Mouse (Mus musculus) stomach, embryonic 15.5 days (tissue): ENCODE results near the gene Asxl2. TPM values are rescaled to one million over a fixed set of nuclear protein-coding genes. Genes with fewer than 3 reads are reported as not detected.

Source experiments
- ATAC-seq: fragments of 200-750 bp; cut with Nextera tagmentation; 2 replicates; pipeline ENCODE4 v1.8.0; 2017; ENCODE audit warnings: low read depth, moderate number of reproducible peaks, moderate TSS enrichment; ENCODE audit not compliant: insufficient read depth, low FRiP score
- H3K27ac ChIP-seq: fragments of 300-500 bp; sonication (generic); 2 replicates; pipeline ENCODE4 v1.5.1; 2015; ENCODE audit warnings: mild to moderate bottlenecking, inconsistent platforms
- H3K27me3 ChIP-seq: fragments of 300-500 bp; sonication (generic); replicated peaks from 2 replicates; pipeline ENCODE4 v1.6.1; 2015; ENCODE audit warnings: inconsistent platforms
- H3K36me3 ChIP-seq: fragments of 300-500 bp; sonication (generic); 2 replicates; pipeline ENCODE4 v1.6.1; 2015; ENCODE audit warnings: inconsistent platforms
- H3K4me1 ChIP-seq: fragments of 300-500 bp; sonication (generic); 2 replicates; pipeline ENCODE4 v1.6.1; 2015; ENCODE audit warnings: inconsistent platforms
- H3K4me2 ChIP-seq: fragments of 300-500 bp; sonication (generic); 2 replicates; pipeline ENCODE4 v1.6.1; 2015; ENCODE audit warnings: mild to moderate bottlenecking, inconsistent platforms
- H3K4me3 ChIP-seq: fragments of 300-500 bp; sonication (generic); replicated peaks from 2 replicates; pipeline ENCODE4 v1.5.1; 2015; ENCODE audit warnings: inconsistent platforms
- H3K9ac ChIP-seq: fragments of 300-500 bp; sonication (generic); 2 replicates; pipeline ENCODE4 v1.6.1; 2015; ENCODE audit warnings: inconsistent platforms
- H3K9me3 ChIP-seq: fragments of 300-500 bp; sonication (generic); 2 replicates; pipeline ENCODE4 v1.6.1; 2016; ENCODE audit warnings: inconsistent platforms
- WGBS: fragments of 180-500 bp; shearing (Covaris S2); methylation state at CpG from one replicate; pipeline ENCODE4 v1.1.7; 2015; 5-methylcytosine and 5-hydroxymethylcytosine counted together
- polyA plus RNA-seq: library from polyadenylated mRNA; unstranded; fragments of >200 nt; fragmentation: Nextera tagmentation; extraction: Ambion mirVana; gene quantifications from 2 replicates; pipeline ENCODE4 v1.2.1, GENCODE M21; 2015

The Asxl2 gene
- polyA plus RNA-seq, 1 experiment from 2014 or later: 16.4 TPM

GRCm38 (mm10) chr12:3429681-3430442 is 3.2 kb downstream of the Asxl2 start:
- H3K4me2 ChIP-seq: no peak overlapping the region

GRCm38 (mm10) chr12:3430443-3430753 is 3.7 kb downstream of the Asxl2 start:
- no peak for ATAC-seq
- H3K9ac ChIP-seq: no peak overlapping the region
- no peaks in the 10 kb centered on the region for H3K9me3 ChIP-seq
- peaks cover 8% of the 10 kb centered on the region; the same call in 1 of the 2 replicates for H3K4me1 ChIP-seq
- H3K27ac ChIP-seq: no peak overlapping the region
- no peaks in the 10 kb centered on the region for H3K27me3 ChIP-seq
- no peak overlapping the region for H3K4me2 ChIP-seq
- no peak overlapping the region for H3K4me3 ChIP-seq
- H3K36me3 ChIP-seq: no peaks in the 10 kb centered on the region

More at GRCm38 (mm10) chr12:3429681-3430442, 3.2 kb downstream of the Asxl2 start:
- no peaks in the 10 kb centered on the region for H3K9me3 ChIP-seq
- peaks cover 8% of the 10 kb centered on the region; the same call in 1 of the 2 replicates for H3K4me1 ChIP-seq
- no peak overlapping the region for H3K9ac ChIP-seq
- H3K4me3 ChIP-seq: no peak overlapping the region
- H3K36me3 ChIP-seq: no peaks in the 10 kb centered on the region
- no peak overlapping the region for H3K27ac ChIP-seq
- WGBS: 79% methylated on average over 2 of the region's 2 CpGs
- H3K27me3 ChIP-seq: no peaks in the 10 kb centered on the region
- ATAC-seq: no peak

GRCm38 (mm10) chr12:3430985-3431384 is 4.3 kb downstream of the Asxl2 start:
- H3K27ac ChIP-seq: no peak overlapping the region
- no peak overlapping the region for H3K9ac ChIP-seq
- ATAC-seq: no peak
- H3K4me3 ChIP-seq: no peak overlapping the region
- H3K4me2 ChIP-seq: no peak overlapping the region
- no peaks in the 10 kb centered on the region for H3K36me3 ChIP-seq
- no peaks in the 10 kb centered on the region for H3K27me3 ChIP-seq
- H3K9me3 ChIP-seq: no peaks in the 10 kb centered on the region
- 0 out of 2 replicates have a peak, but pooled peaks cover 5% of the 10 kb centered on the region for H3K4me1 ChIP-seq

GRCm38 (mm10) chr12:3433736-3434135 is 7.1 kb downstream of the Asxl2 start:
- H3K27ac ChIP-seq: no peak overlapping the region
- 47% methylated on average over 1 of the region's 1 CpGs for WGBS
- no peak overlapping the region for H3K9ac ChIP-seq
- no peaks in the 10 kb centered on the region for H3K27me3 ChIP-seq
- H3K4me2 ChIP-seq: no peak overlapping the region
- no peak overlapping the region for H3K4me3 ChIP-seq
- H3K4me1 ChIP-seq: no peaks in the 10 kb centered on the region
- H3K9me3 ChIP-seq: no peaks in the 10 kb centered on the region
- no peaks in the 10 kb centered on the region for H3K36me3 ChIP-seq
- no peak for ATAC-seq

- WGBS: 87% methylated on average over 5 of the region's 5 CpGs
- no peaks in the 10 kb centered on the region for H3K36me3 ChIP-seq
- no peaks in the 10 kb centered on the region for H3K27me3 ChIP-seq
- no peak overlapping the region for H3K27ac ChIP-seq
- no peak overlapping the region for H3K4me2 ChIP-seq
- ATAC-seq: no peak
- no peak overlapping the region for H3K4me3 ChIP-seq
- H3K9me3 ChIP-seq: no peaks in the 10 kb centered on the region
- H3K9ac ChIP-seq: no peak overlapping the region
- no peaks in the 10 kb centered on the region for H3K4me1 ChIP-seq
Measured at GRCm38 (mm10) chr12:3436446-3436845, 9.8 kb downstream of the Asxl2 start.

- no peak for ATAC-seq
- no peak overlapping the region for H3K4me3 ChIP-seq
- H3K27me3 ChIP-seq: no peaks in the 10 kb centered on the region
- H3K9me3 ChIP-seq: no peaks in the 10 kb centered on the region
- peaks cover under 1% of the 10 kb centered on the region; the same call in 1 of the 2 replicates for H3K36me3 ChIP-seq
- H3K4me2 ChIP-seq: no peak overlapping the region
- 93% methylated on average over 1 of the region's 1 CpGs for WGBS
- H3K4me1 ChIP-seq: no peaks in the 10 kb centered on the region
- no peak overlapping the region for H3K9ac ChIP-seq
- H3K27ac ChIP-seq: no peak overlapping the region
Measured at GRCm38 (mm10) chr12:3437815-3438214, 11.2 kb downstream of the Asxl2 start.

- Histone ChIP-seq H3K4me2 (no peak overlapping the region), H3K27ac (no peak overlapping the region), H3K27me3 (no peaks in the 10 kb centered on the region), H3K36me3 (peaks cover 3% of the 10 kb centered on the region; the same call in 1 of the 2 replicates), H3K4me1 (no peaks in the 10 kb centered on the region), H3K4me3 (no peak overlapping the region), H3K9ac (no peak overlapping the region), H3K9me3 (no peaks in the 10 kb centered on the region)
- ATAC-seq: no peak
- WGBS: 71% methylated on average over 2 of the region's 2 CpGs
Measured at GRCm38 (mm10) chr12:3440916-3441315, 14.3 kb downstream of the Asxl2 start.

GRCm38 (mm10) chr12:3441361-3441760 is 14.7 kb downstream of the Asxl2 start:
- H3K27me3 ChIP-seq: no peaks in the 10 kb centered on the region
- H3K36me3 ChIP-seq: peaks cover 3% of the 10 kb centered on the region; the same call in 1 of the 2 replicates
- 84% methylated on average over 5 of the region's 5 CpGs for WGBS
- H3K9me3 ChIP-seq: no peaks in the 10 kb centered on the region
- H3K4me2 ChIP-seq: no peak overlapping the region
- no peak overlapping the region for H3K27ac ChIP-seq
- no peak for ATAC-seq
- H3K4me1 ChIP-seq: no peaks in the 10 kb centered on the region
- H3K9ac ChIP-seq: no peak overlapping the region
- H3K4me3 ChIP-seq: no peak overlapping the region

- H3K36me3 ChIP-seq: peaks cover 13% of the 10 kb centered on the region
- H3K4me2 ChIP-seq: no peak overlapping the region
- H3K27ac ChIP-seq: no peak overlapping the region
- no peaks in the 10 kb centered on the region for H3K27me3 ChIP-seq
- no peak overlapping the region for H3K9ac ChIP-seq
- no peaks in the 10 kb centered on the region for H3K4me1 ChIP-seq
- H3K9me3 ChIP-seq: no peaks in the 10 kb centered on the region
- H3K4me3 ChIP-seq: no peak overlapping the region
- whole genome bisulfite sequencing: 86% methylated on average over 3 of the region's 3 CpGs
- no peak for ATAC-seq
Measured at GRCm38 (mm10) chr12:3453554-3453953, 26.9 kb downstream of the Asxl2 start.

- WGBS: 82% methylated on average over 3 of the region's 3 CpGs
- no peaks in the 10 kb centered on the region for H3K27me3 ChIP-seq
Measured at GRCm38 (mm10) chr12:3463087-3463486, 36.4 kb downstream of the Asxl2 start.

GRCm38 (mm10) chr12:3499662-3500061 is 73.0 kb downstream of the Asxl2 start:
- no peaks in the 10 kb centered on the region for H3K27me3 ChIP-seq
- WGBS: 82% methylated on average over 4 of the region's 4 CpGs
- ATAC-seq: no peak
- H3K9me3 ChIP-seq: no peaks in the 10 kb centered on the region
- H3K9ac ChIP-seq: no peak overlapping the region
- H3K27ac ChIP-seq: no peak overlapping the region
- H3K4me1 ChIP-seq: no peaks in the 10 kb centered on the region
- no peak overlapping the region for H3K4me3 ChIP-seq
- H3K36me3 ChIP-seq: peaks cover 19% of the 10 kb centered on the region
- no peak overlapping the region for H3K4me2 ChIP-seq

More at GRCm38 (mm10) chr12:3463087-3463486, 36.4 kb downstream of the Asxl2 start:
- Histone ChIP-seq H3K27ac (no peak overlapping the region), H3K36me3 (peaks cover 11% of the 10 kb centered on the region; the same call in 1 of the 2 replicates), H3K4me3 (no peak overlapping the region), H3K9me3 (no peaks in the 10 kb centered on the region), H3K4me2 (no peak overlapping the region), H3K9ac (no peak overlapping the region), H3K4me1 (no peaks in the 10 kb centered on the region)
- ATAC-seq: no peak

GRCm38 (mm10) chr12:3500071-3500470 is 73.4 kb downstream of the Asxl2 start:
- Histone ChIP-seq H3K4me2 (no peak overlapping the region), H3K4me3 (no peak overlapping the region), H3K9ac (no peak overlapping the region), H3K27ac (no peak overlapping the region), H3K36me3 (peaks cover 19% of the 10 kb centered on the region), H3K27me3 (no peaks in the 10 kb centered on the region), H3K9me3 (no peaks in the 10 kb centered on the region), H3K4me1 (no peaks in the 10 kb centered on the region)
- WGBS: 89% methylated on average over 6 of the region's 6 CpGs
- ATAC-seq: no peak
